15 mouse cellular contexts compared by ENCODE assay signal in the genomic region with DNA sequence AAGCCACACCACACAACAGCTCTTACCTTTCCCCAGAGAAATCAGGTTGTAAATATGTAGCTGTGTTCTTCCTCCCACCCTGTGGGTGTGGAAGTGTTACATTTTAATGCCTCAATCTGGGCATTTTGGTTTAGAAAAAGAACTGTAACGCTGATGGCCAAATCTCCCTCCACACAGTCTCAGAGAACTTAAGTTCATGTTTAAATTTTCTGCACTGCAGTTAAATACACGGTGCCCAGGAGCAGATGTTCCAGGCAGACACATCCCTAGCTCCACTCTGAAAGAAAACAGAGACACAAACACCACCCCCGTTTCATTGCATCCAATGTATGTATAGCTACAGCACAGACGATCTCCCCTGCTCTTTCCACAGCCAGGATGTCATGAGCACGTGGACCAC.
"Had no signal": no experiment of that assay in that cellular context is flagged by ENCODE, and none has a peak within 500 bp of the region (broad histone marks: within the 10 kb centered on the region; RNA-seq: fewer than 3 reads in every experiment).

No protein-coding gene starts in this region.

- H3K4me1 ChIP-seq: liver, embryonic 15.5 days had no signal

- H3K9ac ChIP-seq: liver, embryonic 15.5 days; neural tube, embryonic 15.5 days; stomach, embryonic 15.5 days had no signal

- H3K4me2 ChIP-seq: liver, embryonic 11.5 days; liver, embryonic 15.5 days; neural tube, embryonic 15.5 days; stomach, embryonic 15.5 days had no signal

- ATAC-seq: intestine, embryonic 16.5 days; lung, postnatal 0 days had no signal

- DNase-seq: kidney, adult 2 months; kidney, postnatal 25 days; lung, adult 2 months; lung, postnatal 4 days; midbrain, embryonic 14.5 days; thymus, postnatal 36 days had no signal

- H3K27ac ChIP-seq: liver, embryonic 15.5 days; neural tube, embryonic 15.5 days; stomach, embryonic 15.5 days had no signal

- H3K9me3 ChIP-seq: limb, embryonic 10.5 days; liver, embryonic 15.5 days; midbrain, embryonic 10.5 days; neural tube, embryonic 15.5 days; stomach, embryonic 15.5 days had no signal

- H3K36me3 ChIP-seq: limb, embryonic 10.5 days; liver, embryonic 15.5 days; midbrain, embryonic 10.5 days; neural tube, embryonic 15.5 days; stomach, embryonic 15.5 days had no signal

- H3K4me3 ChIP-seq: limb, embryonic 10.5 days; liver, embryonic 15.5 days; midbrain, embryonic 10.5 days; myocyte; neural tube, embryonic 15.5 days; stomach, embryonic 15.5 days had no signal

- H3K27me3 ChIP-seq: stomach, embryonic 15.5 days had no signal
